Mouse (Mus musculus) C2C12 (cell line): ENCODE results near the gene Acrv1. TPM values are rescaled to one million over a fixed set of nuclear protein-coding genes. Genes with fewer than 3 reads are reported as not detected.
"Not testable (repeated sequence)": the region's sequence is repeated elsewhere in the genome, so short reads cannot be mapped to it uniquely, and the experiment has no call there.

Experiments used
- H3K27me3 ChIP-seq: one replicate; pipeline ENCODE4 v1.6.1; 2011; ENCODE audit not compliant: control insufficient read depth, insufficient read depth, insufficient read length
- H3K36me3 ChIP-seq: one replicate; pipeline ENCODE4 v1.6.1; 2011; ENCODE audit not compliant: control insufficient read depth, insufficient read depth
- H3K4me3 ChIP-seq: one replicate; pipeline ENCODE4 v1.5.1; 2011; ENCODE audit warnings: mild to moderate bottlenecking, control low read depth; ENCODE audit not compliant: poor library complexity, insufficient read depth, severe bottlenecking
- H3K79me2 ChIP-seq: one replicate; pipeline ENCODE4 v1.6.1; 2011; ENCODE audit not compliant: control insufficient read depth, insufficient read depth
- H3K79me3 ChIP-seq: one replicate; pipeline ENCODE4 v1.6.1; 2011; ENCODE audit warnings: low read depth, control low read depth
- H3ac ChIP-seq: one replicate; pipeline ENCODE3; 2011; ENCODE audit warnings: low read depth; ENCODE audit not compliant: control insufficient read depth, insufficient read length
- CEBPB ChIP-seq: IDR thresholded peaks from one replicate; pipeline ENCODE4 v1.6.1; 2011; ENCODE audit warnings: low read depth, mild to moderate bottlenecking, control low read depth, moderate library complexity
- CTCF ChIP-seq: IDR thresholded peaks from one replicate; pipeline ENCODE4 v1.5.1; 2011; ENCODE audit not compliant: control insufficient read depth, insufficient read depth, insufficient read length
- FOSL1 ChIP-seq: IDR thresholded peaks from one replicate; pipeline ENCODE4 v1.8.0; 2011; ENCODE audit warnings: mild to moderate bottlenecking, low read length; ENCODE audit not compliant: poor library complexity, insufficient read depth, severe bottlenecking
- MAX ChIP-seq: IDR thresholded peaks from one replicate; pipeline ENCODE4 v1.6.1; 2011; ENCODE audit warnings: mild to moderate bottlenecking, control low read depth
- MYOD1 ChIP-seq: IDR thresholded peaks from one replicate; pipeline ENCODE4 v1.6.1; 2011; ENCODE audit warnings: low read depth; ENCODE audit not compliant: control insufficient read depth, insufficient read length
- MYOG ChIP-seq: IDR thresholded peaks from one replicate; pipeline ENCODE4 v1.6.1; 2011; ENCODE audit not compliant: control insufficient read depth, insufficient read length; ENCODE audit errors: extremely low read depth
- USF1 ChIP-seq: IDR thresholded peaks from one replicate; pipeline ENCODE4 v1.6.1; 2011; ENCODE audit warnings: low read depth, mild to moderate bottlenecking, control low read depth, moderate library complexity
- long read RNA-seq, 2 experiments: library from polyadenylated mRNA; unstranded; transcript quantifications; one replicate each; pipeline ENCODE4 v2.0.0; 2019 to 2020
- polyA plus RNA-seq: library from polyadenylated mRNA; unstranded; fragments of >200 nt; fragmentation: generic; extraction: Trizol; gene quantifications from one replicate; pipeline ENCODE4 v1.2.1, GENCODE M21; 2012; ENCODE audit warnings: missing spikeins

The Acrv1 gene
- polyA plus RNA-seq, result 0.04 TPM
- long read RNA-seq, experiment 1, result 0 reads
- long read RNA-seq, experiment 2, result 0 reads

DNA sequence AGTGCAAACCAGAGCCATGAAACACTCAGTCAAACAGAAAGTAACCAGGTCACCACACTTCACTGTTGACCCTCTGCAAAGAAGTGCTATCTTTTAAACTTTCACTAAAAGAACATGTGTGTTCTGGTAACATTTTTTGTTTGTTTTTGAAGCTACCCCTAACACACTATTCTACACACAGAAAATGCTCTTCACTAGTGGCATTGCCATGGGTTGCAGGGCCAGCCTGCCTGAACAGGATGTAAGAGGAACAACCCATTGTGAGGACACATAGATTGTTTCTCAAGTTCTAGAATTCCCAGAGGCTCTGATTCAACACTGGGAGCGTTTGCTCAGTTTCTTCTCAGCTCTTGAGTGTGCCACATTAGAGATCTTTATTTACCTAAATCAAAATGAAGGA lies at the start of gene Acrv1:
Gene Acrv1 (plus strand): TSS at position 301 of the 400 bp plus-strand sequence.
- Histone ChIP-seq H3ac (no peak within 1 kb of the TSS), H3K79me2 (no peaks in the 10 kb centered on the region), H3K36me3 (no peaks in the 10 kb centered on the region), H3K27me3 (no peaks in the 10 kb centered on the region), H3K79me3 (no peaks in the 10 kb centered on the region), H3K4me3 (no peak within 1 kb of the TSS)
- TF ChIP-seq MAX, result no peak
- TF ChIP-seq FOSL1, result no peak
- no peak for TF ChIP-seq USF1
- no peak for TF ChIP-seq CTCF
- no peak for TF ChIP-seq CEBPB
- no peak for TF ChIP-seq MYOD1
- TF ChIP-seq MYOG, result no peak

DNA sequence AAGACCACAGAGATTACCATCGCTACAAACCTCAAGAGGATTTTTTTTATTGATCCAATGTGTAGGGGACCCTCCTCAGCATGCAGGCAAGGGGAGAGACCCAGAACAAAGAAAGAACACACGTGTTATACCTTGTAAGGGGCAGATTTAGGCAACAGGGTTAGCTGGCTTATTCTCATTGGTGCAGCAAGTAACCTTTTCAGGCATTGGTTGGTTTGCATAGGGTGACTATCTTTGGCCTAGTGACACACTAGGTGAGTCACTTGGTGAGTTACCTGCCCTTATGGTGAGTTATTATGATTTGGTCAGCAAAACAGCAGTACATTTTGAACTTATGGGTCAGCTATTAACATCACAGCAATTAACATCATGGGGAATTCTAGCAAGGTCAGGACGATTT lies 49.7 kb upstream of the Acrv1 start, which contains the start of gene A630095E13Rik:
Gene A630095E13Rik (minus strand): TSS at position 101 of the 400 bp plus-strand sequence.
- not testable (repeated sequence) for H3ac ChIP-seq, H3K27me3 ChIP-seq, H3K79me3 ChIP-seq, H3K36me3 ChIP-seq, H3K79me2 ChIP-seq, H3K4me3 ChIP-seq

DNA sequence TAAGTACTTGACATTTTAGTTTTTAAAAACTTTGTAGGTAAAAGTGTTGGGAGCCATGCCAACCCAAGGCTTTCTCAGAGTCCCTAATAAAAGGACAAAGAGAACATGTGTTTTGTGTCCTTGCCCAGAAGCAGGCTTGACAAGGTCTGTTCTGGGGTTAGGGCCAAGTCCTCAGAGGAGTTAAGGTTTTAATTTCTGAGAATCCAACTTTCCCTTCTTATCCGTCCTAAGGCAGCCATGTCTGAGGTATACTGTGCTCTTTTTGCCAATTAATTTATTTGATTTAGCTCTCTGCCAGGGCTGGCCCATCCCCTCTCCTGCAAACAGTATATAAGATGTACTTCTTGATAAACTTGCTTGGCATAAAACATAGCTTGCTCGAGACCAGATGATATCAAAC lies 11.6 kb upstream of the Acrv1 start:
- H3K27me3 ChIP-seq, result no peaks in the 10 kb centered on the region
- H3K79me2 ChIP-seq, result no peaks in the 10 kb centered on the region
- H3ac ChIP-seq, result no peak overlapping the region
- no peaks in the 10 kb centered on the region for H3K36me3 ChIP-seq
- H3K4me3 ChIP-seq, result no peak overlapping the region
- TF ChIP-seq FOSL1, result no peak
- TF ChIP-seq MAX, result no peak
- TF ChIP-seq MYOG, result no peak
- no peaks in the 10 kb centered on the region for H3K79me3 ChIP-seq

DNA sequence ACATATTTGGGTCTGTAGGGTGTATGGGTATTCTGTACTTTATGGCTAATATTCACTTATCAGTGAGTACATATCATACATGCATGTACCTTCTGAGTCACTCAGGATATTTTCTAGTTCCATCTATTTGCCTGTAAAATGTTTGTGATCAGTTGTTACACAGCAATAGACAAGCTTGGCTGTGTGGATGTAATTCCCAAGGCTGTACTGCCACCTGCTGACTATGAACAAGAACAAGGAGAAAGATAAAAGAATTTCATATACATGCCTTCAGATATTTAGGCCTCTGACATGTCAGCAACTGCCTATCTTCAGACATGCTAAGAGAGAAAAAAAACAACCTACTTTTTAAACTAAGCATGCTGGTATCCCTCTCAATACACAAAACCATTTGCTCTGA lies 5.7 kb upstream of the Acrv1 start:
- Histone ChIP-seq H3K79me3 (no peaks in the 10 kb centered on the region), H3K79me2 (no peaks in the 10 kb centered on the region), H3ac (no peak overlapping the region), H3K27me3 (no peaks in the 10 kb centered on the region), H3K36me3 (no peaks in the 10 kb centered on the region), H3K4me3 (no peak overlapping the region)
- TF ChIP-seq FOSL1 (no peak), MAX (no peak), CEBPB (no peak), CTCF (no peak), MYOD1 (no peak), MYOG (no peak), USF1 (no peak)

DNA sequence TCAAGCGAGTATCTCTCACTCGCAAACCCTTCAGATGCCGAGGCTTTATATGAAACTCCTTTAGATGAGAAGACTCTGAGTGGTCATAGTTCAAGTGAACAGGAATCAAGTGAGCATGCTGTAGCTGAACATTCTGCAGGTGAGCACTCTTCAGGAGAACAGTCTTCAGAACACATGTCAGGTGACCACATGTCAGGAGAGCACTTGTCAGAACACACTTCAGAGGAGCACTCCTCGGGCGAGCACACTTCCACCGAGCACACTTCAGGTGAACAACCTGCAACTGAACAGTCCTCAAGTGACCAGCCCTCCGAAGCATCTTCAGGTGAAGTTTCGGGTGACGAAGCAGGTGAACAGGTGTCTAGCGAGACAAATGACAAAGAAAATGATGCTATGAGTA lies 1.3 kb downstream of the Acrv1 start:
- no peaks in the 10 kb centered on the region for H3K27me3 ChIP-seq
- no peaks in the 10 kb centered on the region for H3K79me3 ChIP-seq
- no peaks in the 10 kb centered on the region for H3K36me3 ChIP-seq
- H3K79me2 ChIP-seq, result no peaks in the 10 kb centered on the region
- TF ChIP-seq FOSL1 (no peak), MYOD1 (no peak), CTCF (no peak), MYOG (no peak), USF1 (no peak), CEBPB (no peak), MAX (no peak)
- no peak overlapping the region for H3K4me3 ChIP-seq
- H3ac ChIP-seq, result no peak overlapping the region

DNA sequence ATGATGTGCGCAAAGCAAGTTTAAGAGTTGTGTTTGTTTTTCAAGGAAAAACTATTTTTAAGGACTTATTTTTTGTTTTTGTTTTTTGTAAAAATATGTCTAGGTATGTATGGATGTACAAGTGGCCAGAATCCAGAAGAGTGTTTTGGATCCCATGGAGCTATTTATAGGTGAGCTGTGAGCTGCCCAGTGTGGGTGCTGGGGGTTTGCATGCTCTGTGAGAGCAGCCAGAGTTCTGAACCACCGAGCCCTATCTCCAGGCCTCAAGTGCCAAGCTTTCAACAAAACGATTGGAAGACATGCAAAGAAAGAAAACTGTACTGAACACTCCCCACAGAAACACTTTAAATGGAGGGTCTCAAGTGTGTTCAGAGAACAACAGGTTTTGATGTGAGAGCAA lies 12.9 kb downstream of the Acrv1 start:
- no peaks in the 10 kb centered on the region for H3K79me3 ChIP-seq
- no peaks in the 10 kb centered on the region for H3K27me3 ChIP-seq
- no peak for TF ChIP-seq CTCF
- no peak for TF ChIP-seq CEBPB
- no peak for TF ChIP-seq MAX
- no peak for TF ChIP-seq USF1
- TF ChIP-seq FOSL1, result no peak
- no peak for TF ChIP-seq MYOG
- TF ChIP-seq MYOD1, result no peak
- peaks cover 22% of the 10 kb centered on the region for H3K36me3 ChIP-seq
- H3ac ChIP-seq, result no peak overlapping the region
- no peaks in the 10 kb centered on the region for H3K79me2 ChIP-seq
- no peak overlapping the region for H3K4me3 ChIP-seq
